Mouse (Mus musculus): ENCODE data around the gene Tcp11l1. TPM values are rescaled to one million over a fixed set of nuclear protein-coding genes. Genes with fewer than 3 reads are reported as not detected.

Tcp11l1 gene
- polyA plus RNA-seq, 1 experiment: 11.6 TPM

DNA sequence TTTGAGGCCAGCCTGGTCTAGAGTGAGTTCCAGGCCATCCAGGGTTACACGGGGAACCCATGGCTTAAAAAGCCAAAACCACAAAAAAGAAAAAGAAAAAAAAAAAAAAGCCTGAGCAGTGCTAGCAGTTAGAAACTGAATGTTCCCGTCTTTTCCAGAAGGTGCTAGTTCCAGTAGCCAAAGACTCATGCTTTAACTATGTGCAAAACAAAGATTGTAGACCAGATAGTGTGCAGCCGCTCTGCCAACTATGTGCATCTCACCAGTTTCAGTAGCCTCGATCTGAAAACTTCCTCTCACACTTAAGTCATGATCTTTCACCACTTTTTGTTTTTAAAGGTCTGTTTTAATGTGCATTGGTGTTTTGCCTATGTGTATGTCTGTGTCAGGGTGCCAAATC is 5.9 kb upstream of the Tcp11l1 start:
- TF ChIP-seq CTCF (IDR thresholded peaks at IDR 0.05; ENCODE audit: control insufficient read depth, insufficient read depth, insufficient read length) (no peak), USF1 (IDR thresholded peaks at IDR 0.05; ENCODE audit: low read depth) (no peak), MYOD1 (IDR thresholded peaks at IDR 0.05; ENCODE audit: control insufficient read depth, insufficient read length, low read depth) (no peak), MAX (IDR thresholded peaks at IDR 0.05) (no peak)
- H3K36me3 ChIP-seq (ENCODE audit: control insufficient read depth, insufficient read depth): no peaks in the 10 kb centered on the region
- no peak overlapping the region for H3ac ChIP-seq (ENCODE audit: control insufficient read depth, insufficient read length, low read depth)
- no peak overlapping the region for H3K4me3 ChIP-seq (ENCODE audit: insufficient read depth, poor library complexity, severe bottlenecking)
- no peaks in the 10 kb centered on the region for H3K27me3 ChIP-seq (ENCODE audit: control insufficient read depth, insufficient read depth, insufficient read length)
- no peaks in the 10 kb centered on the region for H3K79me3 ChIP-seq (ENCODE audit: low read depth)
- no peaks in the 10 kb centered on the region for H3K79me2 ChIP-seq (ENCODE audit: control insufficient read depth, insufficient read depth)

GRCm38 (mm10) chr2:104717231-104717735 is 5.3 kb upstream of the Tcp11l1 start:
- Histone ChIP-seq H3K36me3 (ENCODE audit: control insufficient read depth, insufficient read depth) (no peaks in the 10 kb centered on the region), H3K4me3 (ENCODE audit: insufficient read depth, poor library complexity, severe bottlenecking) (no peak overlapping the region), H3K79me3 (ENCODE audit: low read depth) (no peaks in the 10 kb centered on the region), H3K79me2 (ENCODE audit: control insufficient read depth, insufficient read depth) (no peaks in the 10 kb centered on the region), H3ac (ENCODE audit: control insufficient read depth, insufficient read length, low read depth) (no peak overlapping the region), H3K27me3 (ENCODE audit: control insufficient read depth, insufficient read depth, insufficient read length) (no peaks in the 10 kb centered on the region)
- no peak for TF ChIP-seq MAX (IDR thresholded peaks at IDR 0.05)
- no peak for TF ChIP-seq CEBPB (IDR thresholded peaks at IDR 0.05; ENCODE audit: low read depth)
- TF ChIP-seq FOSL1 (IDR thresholded peaks at IDR 0.05; ENCODE audit: insufficient read depth, low read length, poor library complexity, severe bottlenecking): no peak
- no peak for TF ChIP-seq CTCF (IDR thresholded peaks at IDR 0.05; ENCODE audit: control insufficient read depth, insufficient read depth, insufficient read length)
- no peak for TF ChIP-seq MYOD1 (IDR thresholded peaks at IDR 0.05; ENCODE audit: control insufficient read depth, insufficient read length, low read depth)
- TF ChIP-seq USF1 (IDR thresholded peaks at IDR 0.05; ENCODE audit: low read depth): no peak
- no peak for TF ChIP-seq MYOG (IDR thresholded peaks at IDR 0.05; ENCODE audit: control insufficient read depth, extremely low read depth, insufficient read length)

DNA sequence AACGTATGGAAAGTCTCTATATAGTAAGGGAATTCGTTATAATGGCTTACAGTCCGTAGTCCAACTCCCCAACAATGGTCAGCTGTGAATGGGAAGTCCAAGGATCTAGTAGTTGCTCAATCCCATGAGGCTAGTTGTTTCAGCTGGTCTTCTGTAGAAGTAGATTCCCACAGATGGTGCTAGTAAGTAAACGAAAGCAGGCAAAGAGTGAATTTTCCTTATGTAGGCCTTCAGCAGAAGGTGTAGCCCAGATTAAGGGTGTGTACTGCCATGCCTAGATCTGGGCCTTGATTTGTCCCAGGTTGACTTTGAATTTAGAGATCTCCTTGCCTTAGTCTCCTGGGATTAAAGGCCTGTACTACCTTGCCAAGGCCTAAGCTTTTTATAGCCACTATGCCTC is 4.3 kb upstream of the Tcp11l1 start, which contains the start of gene Pin1rt1:
Gene Pin1rt1, minus strand, starts transcription at position 101 of the 400 bp plus-strand sequence.
- no peaks in the 10 kb centered on the region for H3K36me3 ChIP-seq (ENCODE audit: control insufficient read depth, insufficient read depth)
- H3ac ChIP-seq (ENCODE audit: control insufficient read depth, insufficient read length, low read depth): no peak within 1 kb of the TSS
- no peaks in the 10 kb centered on the region for H3K79me3 ChIP-seq (ENCODE audit: low read depth)
- TF ChIP-seq USF1 (IDR thresholded peaks at IDR 0.05; ENCODE audit: low read depth) (no peak), CTCF (IDR thresholded peaks at IDR 0.05; ENCODE audit: control insufficient read depth, insufficient read depth, insufficient read length) (no peak), MAX (IDR thresholded peaks at IDR 0.05) (no peak), FOSL1 (IDR thresholded peaks at IDR 0.05; ENCODE audit: insufficient read depth, low read length, poor library complexity, severe bottlenecking) (no peak), MYOG (IDR thresholded peaks at IDR 0.05; ENCODE audit: control insufficient read depth, extremely low read depth, insufficient read length) (no peak), MYOD1 (IDR thresholded peaks at IDR 0.05; ENCODE audit: control insufficient read depth, insufficient read length, low read depth) (no peak), CEBPB (IDR thresholded peaks at IDR 0.05; ENCODE audit: low read depth) (no peak)
- H3K79me2 ChIP-seq (ENCODE audit: control insufficient read depth, insufficient read depth): no peaks in the 10 kb centered on the region
- H3K4me3 ChIP-seq (ENCODE audit: insufficient read depth, poor library complexity, severe bottlenecking): no peak within 1 kb of the TSS
- no peaks in the 10 kb centered on the region for H3K27me3 ChIP-seq (ENCODE audit: control insufficient read depth, insufficient read depth, insufficient read length)

DNA sequence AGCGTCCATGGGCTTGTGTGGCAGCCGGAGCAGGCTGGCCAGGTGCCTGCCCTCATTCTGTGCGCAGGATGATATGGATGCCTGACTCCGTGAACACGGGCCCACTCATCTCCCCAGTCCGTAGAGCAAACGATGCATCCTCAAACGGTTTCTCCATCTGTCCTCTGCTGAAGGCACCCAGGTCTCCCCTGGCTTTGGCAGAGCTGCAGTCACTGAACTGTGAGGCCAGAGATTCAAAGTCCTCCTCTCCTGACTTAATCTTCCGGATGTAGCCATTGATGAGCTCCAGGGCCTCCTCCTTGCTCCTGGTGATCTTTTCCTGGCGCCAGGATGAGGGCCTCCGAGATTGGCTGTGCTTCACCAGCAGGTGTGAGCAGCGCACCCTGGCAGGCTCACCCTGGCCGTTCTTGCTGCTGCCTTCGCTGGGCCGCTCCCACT is 2.3 kb upstream of the Tcp11l1 start:
- Histone ChIP-seq H3ac (ENCODE audit: control insufficient read depth, insufficient read length, low read depth) (no peak overlapping the region), H3K4me3 (ENCODE audit: insufficient read depth, poor library complexity, severe bottlenecking) (no peak overlapping the region), H3K27me3 (ENCODE audit: control insufficient read depth, insufficient read depth, insufficient read length) (no peaks in the 10 kb centered on the region), H3K36me3 (ENCODE audit: control insufficient read depth, insufficient read depth) (no peaks in the 10 kb centered on the region), H3K79me2 (ENCODE audit: control insufficient read depth, insufficient read depth) (no peaks in the 10 kb centered on the region), H3K79me3 (ENCODE audit: low read depth) (no peaks in the 10 kb centered on the region)
- no peak for TF ChIP-seq USF1 (IDR thresholded peaks at IDR 0.05; ENCODE audit: low read depth)
- TF ChIP-seq MYOG (IDR thresholded peaks at IDR 0.05; ENCODE audit: control insufficient read depth, extremely low read depth, insufficient read length): no peak
- no peak for TF ChIP-seq MYOD1 (IDR thresholded peaks at IDR 0.05; ENCODE audit: control insufficient read depth, insufficient read length, low read depth)
- TF ChIP-seq CEBPB (IDR thresholded peaks at IDR 0.05; ENCODE audit: low read depth): no peak
- TF ChIP-seq MAX (IDR thresholded peaks at IDR 0.05): no peak
- no peak for TF ChIP-seq CTCF (IDR thresholded peaks at IDR 0.05; ENCODE audit: control insufficient read depth, insufficient read depth, insufficient read length)

GRCm38 (mm10) chr2:104712486-104712809 is 479 bp upstream of the Tcp11l1 start:
- peak overlapping the region; percentile 64 for H3K4me3 ChIP-seq (ENCODE audit: insufficient read depth, poor library complexity, severe bottlenecking)
- no peaks in the 10 kb centered on the region for H3K79me3 ChIP-seq (ENCODE audit: low read depth)
- no peak for TF ChIP-seq MYOG (IDR thresholded peaks at IDR 0.05; ENCODE audit: control insufficient read depth, extremely low read depth, insufficient read length)
- TF ChIP-seq MAX (IDR thresholded peaks at IDR 0.05): no peak
- no peak for TF ChIP-seq USF1 (IDR thresholded peaks at IDR 0.05; ENCODE audit: low read depth)
- TF ChIP-seq CTCF (IDR thresholded peaks at IDR 0.05; ENCODE audit: control insufficient read depth, insufficient read depth, insufficient read length): no peak
- no peak for TF ChIP-seq MYOD1 (IDR thresholded peaks at IDR 0.05; ENCODE audit: control insufficient read depth, insufficient read length, low read depth)
- no peak for TF ChIP-seq CEBPB (IDR thresholded peaks at IDR 0.05; ENCODE audit: low read depth)
- H3K36me3 ChIP-seq (ENCODE audit: control insufficient read depth, insufficient read depth): no peaks in the 10 kb centered on the region
- H3ac ChIP-seq (ENCODE audit: control insufficient read depth, insufficient read length, low read depth): peak overlapping the region; percentile 66
- no peaks in the 10 kb centered on the region for H3K27me3 ChIP-seq (ENCODE audit: control insufficient read depth, insufficient read depth, insufficient read length)
- H3K79me2 ChIP-seq (ENCODE audit: control insufficient read depth, insufficient read depth): no peaks in the 10 kb centered on the region

DNA sequence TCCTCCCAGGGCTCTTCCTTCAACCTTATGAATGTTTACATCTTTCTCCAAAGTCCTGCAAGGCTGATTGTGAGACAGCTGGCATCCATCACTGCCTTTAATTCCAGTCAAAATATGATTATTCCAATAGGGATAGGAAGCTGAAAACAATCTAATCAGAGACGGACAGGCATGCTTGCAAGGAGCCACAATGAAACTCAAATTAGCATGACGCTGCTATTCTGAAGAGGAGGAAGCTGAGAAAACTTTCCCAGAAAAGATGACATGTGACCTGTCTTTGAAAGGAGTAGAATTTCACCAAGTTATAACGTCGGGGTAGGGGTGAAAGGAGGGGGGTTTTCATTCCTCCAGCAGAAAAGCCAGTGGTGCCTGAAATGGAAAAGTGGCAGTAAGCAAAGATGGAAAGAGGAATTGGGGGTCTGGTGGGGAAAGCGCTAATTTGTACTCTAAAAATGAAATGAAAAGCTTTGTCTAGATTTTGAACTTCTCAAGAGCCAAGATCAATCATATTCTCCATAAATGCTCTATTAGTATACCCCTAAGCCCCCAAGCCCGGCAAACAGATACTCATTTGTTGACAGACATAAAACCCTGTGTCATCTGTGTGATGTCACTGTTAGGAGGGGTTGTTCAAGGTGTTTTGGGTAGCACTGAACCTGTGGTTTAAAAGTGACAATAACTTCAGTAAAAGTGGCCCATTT is 1.1 kb downstream of the Tcp11l1 start:
- no peak for TF ChIP-seq CTCF (IDR thresholded peaks at IDR 0.05; ENCODE audit: control insufficient read depth, insufficient read depth, insufficient read length)
- TF ChIP-seq MAX (IDR thresholded peaks at IDR 0.05): no peak
- TF ChIP-seq USF1 (IDR thresholded peaks at IDR 0.05; ENCODE audit: low read depth): no peak
- no peak for TF ChIP-seq CEBPB (IDR thresholded peaks at IDR 0.05; ENCODE audit: low read depth)
- no peak for TF ChIP-seq FOSL1 (IDR thresholded peaks at IDR 0.05; ENCODE audit: insufficient read depth, low read length, poor library complexity, severe bottlenecking)
- TF ChIP-seq MYOG (IDR thresholded peaks at IDR 0.05; ENCODE audit: control insufficient read depth, extremely low read depth, insufficient read length): no peak
- no peak for TF ChIP-seq MYOD1 (IDR thresholded peaks at IDR 0.05; ENCODE audit: control insufficient read depth, insufficient read length, low read depth)
- H3K79me3 ChIP-seq (ENCODE audit: low read depth): no peaks in the 10 kb centered on the region
- no peaks in the 10 kb centered on the region for H3K79me2 ChIP-seq (ENCODE audit: control insufficient read depth, insufficient read depth)
- no peak overlapping the region for H3ac ChIP-seq (ENCODE audit: control insufficient read depth, insufficient read length, low read depth)
- H3K27me3 ChIP-seq (ENCODE audit: control insufficient read depth, insufficient read depth, insufficient read length): no peaks in the 10 kb centered on the region
- no peaks in the 10 kb centered on the region for H3K36me3 ChIP-seq (ENCODE audit: control insufficient read depth, insufficient read depth)
- no peak overlapping the region for H3K4me3 ChIP-seq (ENCODE audit: insufficient read depth, poor library complexity, severe bottlenecking)

All from C2C12 (cell line).